Mouse (Mus musculus) stomach, postnatal 0 days (tissue): Measurements from ENCODE around the gene Zswim3. TPM values are rescaled to one million over a fixed set of nuclear protein-coding genes. Genes with fewer than 3 reads are reported as not detected.

ENCODE experiments used
- ATAC-seq: fragments of 200-750 bp; cut with Nextera tagmentation; 2 replicates; pipeline ENCODE4 v1.8.0; 2017; ENCODE audit not compliant: low FRiP score, low TSS enrichment
- DNase-seq: peaks from one replicate; pipeline ENCODE4 v3.0.0-alpha.2; 2016; ENCODE audit warnings: low spot score
- H3K27ac ChIP-seq: fragments of 300-500 bp; sonication (generic); replicated peaks from 2 replicates; pipeline ENCODE4 v1.5.1; 2014; ENCODE audit warnings: mild to moderate bottlenecking, control low read depth
- H3K27me3 ChIP-seq: fragments of 300-500 bp; sonication (generic); 2 replicates; pipeline ENCODE4 v1.6.1; 2014; ENCODE audit warnings: low read length; ENCODE audit not compliant: control insufficient read depth, insufficient read depth
- H3K36me3 ChIP-seq: fragments of 300-500 bp; sonication (generic); 2 replicates; pipeline ENCODE4 v1.6.1; 2014; ENCODE audit warnings: low read length, mixed read lengths; ENCODE audit not compliant: control insufficient read depth, insufficient read depth
- H3K4me1 ChIP-seq: fragments of 300-500 bp; sonication (generic); replicated peaks from 2 replicates; pipeline ENCODE4 v1.6.1; 2014; ENCODE audit warnings: antibody characterized with exemption; ENCODE audit not compliant: control insufficient read depth, insufficient read depth
- H3K4me2 ChIP-seq: fragments of 300-500 bp; sonication (generic); replicated peaks from 2 replicates; pipeline ENCODE4 v1.6.1; 2014; ENCODE audit warnings: low read depth, mild to moderate bottlenecking, control low read depth, moderate library complexity
- H3K4me3 ChIP-seq: fragments of 300-500 bp; sonication (generic); 2 replicates; pipeline ENCODE4 v1.5.1; 2014; ENCODE audit warnings: low read depth, low read length, control low read depth
- H3K9ac ChIP-seq: fragments of 300-500 bp; sonication (generic); 2 replicates; pipeline ENCODE4 v1.6.1; 2014; ENCODE audit warnings: mild to moderate bottlenecking, low read length, control low read depth, mixed read lengths
- H3K9me3 ChIP-seq: fragments of 300-500 bp; sonication (generic); 2 replicates; pipeline ENCODE4 v1.6.1; 2016; ENCODE audit warnings: low read length; ENCODE audit not compliant: control insufficient read depth
- CTCF ChIP-seq: IDR thresholded peaks from 2 replicates; pipeline ENCODE4 v1.5.1; 2016; ENCODE audit warnings: antibody characterized with exemption, low read depth, mild to moderate bottlenecking, moderate library complexity
- EP300 ChIP-seq: optimal IDR thresholded peaks from 2 replicates; pipeline ENCODE3; 2016; ENCODE audit warnings: antibody characterized with exemption
- WGBS: fragments of 180-500 bp; shearing (Covaris S2); extraction: QIAGEN DNeasy Blood & Tissue Kit; methylation state at CpG from one replicate; pipeline ENCODE4 v1.1.7; 2014; 5-methylcytosine and 5-hydroxymethylcytosine counted together
- polyA plus RNA-seq: library from polyadenylated mRNA; unstranded; fragments of >200 nt; fragmentation: Nextera tagmentation; extraction: Ambion mirVana; gene quantifications from 2 replicates; pipeline ENCODE4 v1.2.1, GENCODE M21; 2015

The Zswim3 gene
- polyA plus RNA-seq, 1 experiment from 2014 or later: 4.4 TPM

- Histone ChIP-seq H3K4me2 (peak overlapping the region; percentile 98), H3K36me3 (peaks cover 7% of the 10 kb centered on the region; the same call in 1 of the 2 replicates), H3K4me1 (peaks cover 2% of the 10 kb centered on the region; the same call in 1 of the 2 replicates), H3K27me3 (no peaks in the 10 kb centered on the region), H3K27ac (peak overlapping the region; percentile 84; the same call in 1 of the 2 replicates), H3K4me3 (peak overlapping the region; percentile 70), H3K9ac (peak overlapping the region; percentile 71; the same call in 1 of the 2 replicates), H3K9me3 (no peaks in the 10 kb centered on the region)
- DNase-seq (no peak), ATAC-seq (no peak; the same call in 1 of the 2 replicates)
- no peak for TF ChIP-seq EP300
- no peak for TF ChIP-seq CTCF
- 60% methylated on average over 16 of the region's 16 CpGs for WGBS
Observed at GRCm38 (mm10) chr2:164832032-164832747, 27.3 kb downstream of the Zswim3 start.

- TF ChIP-seq CTCF (peak; percentile 81), EP300 (no peak)
- Histone ChIP-seq H3K4me2 (peak within 1 kb of the TSS; percentile 98), H3K4me3 (peak within 1 kb of the TSS; percentile 70), H3K4me1 (peaks cover 2% of the 10 kb centered on the region; the same call in 1 of the 2 replicates), H3K27ac (peak within 1 kb of the TSS; percentile 84), H3K9ac (peak within 1 kb of the TSS; percentile 71), H3K27me3 (no peaks in the 10 kb centered on the region), H3K9me3 (no peaks in the 10 kb centered on the region), H3K36me3 (peaks cover 4% of the 10 kb centered on the region; the same call in 1 of the 2 replicates)
- peak; percentile 73 for DNase-seq
- WGBS: under 1% methylated on average over 35 of the region's 35 CpGs
- peak; percentile 64 for ATAC-seq
Observed at GRCm38 (mm10) chr2:164832748-164833301, 27.9 kb downstream of the Zswim3 start, which contains the start of gene Ctsa. Gene Ctsa, plus strand, starts transcription at chr2:164832873.

GRCm38 (mm10) chr2:164833314-164833959 is 28.5 kb downstream of the Zswim3 start, which contains the start of gene Neurl2:
Gene Neurl2, minus strand, starts transcription at chr2:164833456.
- Histone ChIP-seq H3K4me2 (peak within 1 kb of the TSS; percentile 98), H3K9me3 (no peaks in the 10 kb centered on the region), H3K9ac (peak within 1 kb of the TSS; percentile 71), H3K4me3 (peak within 1 kb of the TSS; percentile 70), H3K4me1 (peaks cover 2% of the 10 kb centered on the region; the same call in 1 of the 2 replicates), H3K27me3 (no peaks in the 10 kb centered on the region), H3K27ac (peak within 1 kb of the TSS; percentile 84), H3K36me3 (peaks cover 5% of the 10 kb centered on the region)
- TF ChIP-seq EP300: no peak
- peak; percentile 52 for TF ChIP-seq CTCF
- ATAC-seq: peak; percentile 69
- DNase-seq: peak; percentile 89
- WGBS: under 1% methylated on average over 31 of the region's 31 CpGs

GRCm38 (mm10) chr2:164834531-164834930 is 29.6 kb downstream of the Zswim3 start:
- H3K27ac ChIP-seq: peak overlapping the region; percentile 84; the same call in 1 of the 2 replicates
- H3K27me3 ChIP-seq: no peaks in the 10 kb centered on the region
- peaks cover 2% of the 10 kb centered on the region; the same call in 1 of the 2 replicates for H3K4me1 ChIP-seq
- peaks cover 9% of the 10 kb centered on the region for H3K36me3 ChIP-seq
- no peaks in the 10 kb centered on the region for H3K9me3 ChIP-seq
- H3K4me2 ChIP-seq: peak overlapping the region; percentile 98
- H3K4me3 ChIP-seq: peak overlapping the region; percentile 70
- no peak for DNase-seq
- no peak for TF ChIP-seq EP300
- TF ChIP-seq CTCF: peak; percentile 41; the same call in 1 of the 2 replicates
- WGBS: 37% methylated on average over 8 of the region's 8 CpGs
- no peak for ATAC-seq
- H3K9ac ChIP-seq: peak overlapping the region; percentile 71

GRCm38 (mm10) chr2:164835164-164835563 is 30.3 kb downstream of the Zswim3 start:
- ATAC-seq (no peak), DNase-seq (no peak)
- 94% methylated on average over 4 of the region's 4 CpGs for WGBS
- H3K36me3 ChIP-seq: peaks cover 9% of the 10 kb centered on the region
- H3K4me3 ChIP-seq: no peak overlapping the region
- no peaks in the 10 kb centered on the region for H3K9me3 ChIP-seq
- H3K27me3 ChIP-seq: no peaks in the 10 kb centered on the region
- TF ChIP-seq EP300 (no peak), CTCF (no peak)
- no peak overlapping the region for H3K9ac ChIP-seq
- H3K4me2 ChIP-seq: no peak overlapping the region
- H3K27ac ChIP-seq: no peak overlapping the region
- H3K4me1 ChIP-seq: peaks cover 2% of the 10 kb centered on the region; the same call in 1 of the 2 replicates
